Mouse (Mus musculus) MEL (cell line): ENCODE data around the gene Fdxr.

Source experiments
- CTCF ChIP-seq, 3 experiments: IDR thresholded peaks in 2 of 3; conservative IDR thresholded peaks in 1 of 3; 2 replicates each; pipeline ENCODE4 v1.5.1; 2011 to 2012; ENCODE audit warnings: low read length in 3 of 3, low read depth in 2 of 3, mild to moderate bottlenecking in 2 of 3, improper control_type of control experiment in 1 of 3, inconsistent platforms in 1 of 3, mixed read lengths in 1 of 3, moderate library complexity in 1 of 3; ENCODE audit not compliant: control insufficient read depth in 1 of 3, insufficient read depth in 1 of 3, poor library complexity in 1 of 3, severe bottlenecking in 1 of 3
- EP300 ChIP-seq, 2 experiments: IDR thresholded peaks; 2 replicates each; pipeline ENCODE4 v1.6.1; 2011; ENCODE audit warnings: improper control_type of control experiment in 2 of 2, low read length in 2 of 2, low read depth in 1 of 2, mild to moderate bottlenecking in 1 of 2
- MAX ChIP-seq: IDR thresholded peaks from 2 replicates; pipeline ENCODE4 v1.6.1; 2011; ENCODE audit warnings: low read length, improper control_type of control experiment
- RAD21 ChIP-seq: IDR thresholded peaks from 2 replicates; pipeline ENCODE4 v1.6.1; 2011; ENCODE audit warnings: mild to moderate bottlenecking, low read depth, low read length, improper control_type of control experiment
- UBTF ChIP-seq: IDR thresholded peaks from 2 replicates; pipeline ENCODE4 v1.6.1; 2012; ENCODE audit warnings: low read depth, mild to moderate bottlenecking, inconsistent platforms, low read length, improper control_type of control experiment, moderate library complexity, borderline replicate concordance; ENCODE audit not compliant: insufficient read depth
- USF1 ChIP-seq: IDR thresholded peaks from 2 replicates; pipeline ENCODE4 v1.6.1; 2014; ENCODE audit warnings: low read depth, mild to moderate bottlenecking, inconsistent platforms, low read length, improper control_type of control experiment, moderate library complexity
- ZMIZ1 ChIP-seq: IDR thresholded peaks from 2 replicates; pipeline ENCODE4 v1.6.1; 2012; ENCODE audit warnings: low read depth, mild to moderate bottlenecking, inconsistent platforms, low read length, improper control_type of control experiment, moderate library complexity

GRCm38 (mm10) chr11:115308781-115309180 is 31.9 kb upstream of the Fdxr start:
- TF ChIP-seq MAX: no peak
- TF ChIP-seq EP300 (IDR thresholded peaks at IDR 0.05; ENCODE audit: low read depth in 1 of 2, low read length in 2 of 2): no peak
- no peak for TF ChIP-seq RAD21
- no peak for TF ChIP-seq ZMIZ1
- no peak for TF ChIP-seq USF1
- no peak for TF ChIP-seq CTCF (IDR thresholded peaks at IDR 0.05 in 2 of 3, conservative IDR thresholded peaks at IDR 0.05 in 1 of 3; ENCODE audit: control insufficient read depth in 1 of 3, insufficient read depth in 1 of 3, low read depth in 2 of 3, low read length in 3 of 3, poor library complexity in 1 of 3, severe bottlenecking in 1 of 3)
- no peak for TF ChIP-seq UBTF
